Mouse (Mus musculus): ENCODE data around the gene Spef1. TPM values are rescaled to one million over a fixed set of nuclear protein-coding genes. Genes with fewer than 3 reads are reported as not detected.

The Spef1 gene
- total and polyA plus RNA-seq, 2 experiments from 2014 or later, result 0.97 to 5.2 TPM

DNA sequence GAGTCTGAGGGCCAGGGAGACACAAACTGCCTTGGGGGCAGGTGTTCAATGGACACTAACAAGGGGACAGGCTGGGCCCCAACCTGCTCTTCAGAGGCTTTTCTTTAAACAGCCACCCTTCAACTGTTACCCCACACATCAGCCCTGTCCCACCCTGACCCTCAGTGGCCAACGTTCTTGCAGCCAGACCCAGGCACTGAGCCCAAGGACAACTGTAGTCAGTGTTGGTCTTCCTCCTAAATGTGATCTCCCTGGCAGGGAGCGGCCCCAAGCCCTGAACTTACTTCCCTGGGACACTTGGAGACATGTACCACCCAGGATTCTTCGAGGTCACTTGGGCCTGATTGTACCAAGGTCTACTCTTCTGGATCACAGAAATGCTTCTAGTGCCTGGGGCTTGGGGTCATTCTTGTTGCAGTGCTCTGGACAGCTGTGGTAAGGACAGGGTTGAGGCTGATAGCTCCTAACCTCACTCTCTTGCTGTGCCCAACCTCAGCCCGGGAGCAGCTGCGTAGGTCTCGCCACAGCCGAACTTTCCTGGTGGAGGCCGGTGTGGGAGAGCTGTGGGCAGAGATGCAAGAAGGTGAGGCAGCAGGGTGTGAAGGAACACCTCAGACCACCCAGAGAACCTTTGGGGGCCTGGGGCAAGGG lies 45.6 kb downstream of the Spef1 start:
- H3K4me1 ChIP-seq (ENCODE audit: control insufficient read depth, insufficient read depth), result peaks cover 18% of the 10 kb centered on the region; the same call in 1 of the 2 replicates
- peak overlapping the region; percentile 56 for H3K27ac ChIP-seq (ENCODE audit: low read depth)
- H3K27me3 ChIP-seq (ENCODE audit: control insufficient read depth, insufficient read depth, low read length), result no peaks in the 10 kb centered on the region
- ATAC-seq (ENCODE audit: insufficient read depth, low read depth) (no peak), DNase-seq (ENCODE audit: low spot score) (peak; percentile 5)
- no peak overlapping the region for H3K4me2 ChIP-seq (ENCODE audit: low read depth, low read length)
- TF ChIP-seq CTCF (IDR thresholded peaks at IDR 0.05; ENCODE audit: low read depth) (no peak), EP300 (IDR thresholded peaks at IDR 0.05; ENCODE audit: low read depth) (no peak)
- H3K36me3 ChIP-seq (replicated peaks; ENCODE audit: control insufficient read depth, insufficient read depth, low read length), result peaks cover 32% of the 10 kb centered on the region
- H3K4me3 ChIP-seq (ENCODE audit: low read depth, low read length), result no peak overlapping the region
- H3K9me3 ChIP-seq (replicated peaks; ENCODE audit: control insufficient read depth, low read length), result no peaks in the 10 kb centered on the region
- 82% methylated on average over 8 of the region's 8 CpGs for WGBS
- no peak overlapping the region for H3K9ac ChIP-seq (replicated peaks; ENCODE audit: low read depth, low read length)

DNA sequence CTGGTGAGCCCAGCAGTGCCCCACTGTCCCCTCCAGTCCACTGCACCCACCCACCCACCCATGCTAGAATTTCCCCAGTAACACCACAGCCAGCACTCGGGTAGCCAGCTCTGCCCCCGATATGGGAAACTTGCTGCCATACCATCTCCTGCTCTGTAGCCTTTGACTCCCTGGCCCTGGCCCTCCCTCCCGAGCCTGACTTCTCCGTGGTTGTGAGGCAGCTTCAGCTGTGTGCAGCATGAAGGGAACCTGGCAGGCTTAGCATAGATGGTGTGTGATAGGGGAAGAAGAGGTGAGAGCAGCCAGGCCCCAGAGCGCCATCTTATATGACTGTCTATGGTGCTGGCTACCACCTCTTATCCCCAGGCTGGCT lies 46.6 kb downstream of the Spef1 start:
- Histone ChIP-seq H3K27me3 (ENCODE audit: control insufficient read depth, insufficient read depth, low read length) (no peaks in the 10 kb centered on the region), H3K9me3 (replicated peaks; ENCODE audit: control insufficient read depth, low read length) (no peaks in the 10 kb centered on the region), H3K4me3 (ENCODE audit: low read depth, low read length) (no peak overlapping the region), H3K9ac (replicated peaks; ENCODE audit: low read depth, low read length) (no peak overlapping the region), H3K36me3 (replicated peaks; ENCODE audit: control insufficient read depth, insufficient read depth, low read length) (peaks cover 31% of the 10 kb centered on the region), H3K27ac (ENCODE audit: low read depth) (peak overlapping the region; percentile 56), H3K4me1 (ENCODE audit: control insufficient read depth, insufficient read depth) (peaks cover 26% of the 10 kb centered on the region), H3K4me2 (ENCODE audit: low read depth, low read length) (no peak overlapping the region)
- no peak for TF ChIP-seq CTCF (IDR thresholded peaks at IDR 0.05; ENCODE audit: low read depth)
- no peak for TF ChIP-seq EP300 (IDR thresholded peaks at IDR 0.05; ENCODE audit: low read depth)
- ATAC-seq (ENCODE audit: insufficient read depth, low read depth) (no peak), DNase-seq (ENCODE audit: low spot score) (no peak)
- 34% methylated on average over 5 of the region's 5 CpGs for WGBS

DNA sequence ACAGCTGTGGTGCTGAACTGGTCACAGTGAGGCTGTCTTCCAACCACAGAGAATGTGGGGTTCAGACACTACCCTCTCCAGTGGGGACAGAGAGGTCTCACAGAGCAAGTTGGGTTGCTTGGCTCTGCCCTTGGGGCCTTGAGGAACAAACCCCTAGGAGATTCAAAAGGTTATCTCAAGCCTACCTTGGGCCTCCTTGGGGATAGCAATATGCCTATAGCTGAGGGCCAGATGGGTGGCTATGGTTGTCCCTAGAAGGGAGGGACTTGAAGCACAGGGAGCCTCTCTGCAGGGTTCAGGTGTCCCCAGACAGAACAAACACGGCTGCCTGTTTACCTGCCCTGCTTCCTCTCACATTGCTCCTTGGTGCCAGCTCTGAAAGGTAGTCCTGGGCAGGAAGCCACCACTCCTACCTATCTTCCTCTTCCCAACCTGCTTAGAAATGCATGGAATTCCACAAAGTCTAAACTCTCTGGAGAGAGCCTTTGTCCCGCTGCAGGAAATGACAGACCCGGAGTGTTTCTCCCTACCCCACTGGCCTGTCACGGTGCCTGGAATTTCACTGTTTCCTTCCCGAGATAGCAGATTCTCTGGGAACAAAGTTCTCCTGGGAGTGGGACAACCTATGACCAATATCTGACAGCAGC lies 47.1 kb downstream of the Spef1 start:
- Histone ChIP-seq H3K27ac (ENCODE audit: low read depth) (peak overlapping the region; percentile 83), H3K36me3 (replicated peaks; ENCODE audit: control insufficient read depth, insufficient read depth, low read length) (peaks cover 27% of the 10 kb centered on the region), H3K27me3 (ENCODE audit: control insufficient read depth, insufficient read depth, low read length) (no peaks in the 10 kb centered on the region), H3K9me3 (replicated peaks; ENCODE audit: control insufficient read depth, low read length) (no peaks in the 10 kb centered on the region), H3K4me2 (ENCODE audit: low read depth, low read length) (no peak overlapping the region), H3K4me3 (ENCODE audit: low read depth, low read length) (no peak overlapping the region), H3K4me1 (ENCODE audit: control insufficient read depth, insufficient read depth) (peaks cover 27% of the 10 kb centered on the region), H3K9ac (replicated peaks; ENCODE audit: low read depth, low read length) (no peak overlapping the region)
- TF ChIP-seq EP300 (IDR thresholded peaks at IDR 0.05; ENCODE audit: low read depth), result no peak
- WGBS, result 13% methylated on average over 5 of the region's 5 CpGs
- DNase-seq (ENCODE audit: low spot score), result peak; percentile 71
- ATAC-seq (ENCODE audit: insufficient read depth, low read depth), result peak; percentile 42

DNA sequence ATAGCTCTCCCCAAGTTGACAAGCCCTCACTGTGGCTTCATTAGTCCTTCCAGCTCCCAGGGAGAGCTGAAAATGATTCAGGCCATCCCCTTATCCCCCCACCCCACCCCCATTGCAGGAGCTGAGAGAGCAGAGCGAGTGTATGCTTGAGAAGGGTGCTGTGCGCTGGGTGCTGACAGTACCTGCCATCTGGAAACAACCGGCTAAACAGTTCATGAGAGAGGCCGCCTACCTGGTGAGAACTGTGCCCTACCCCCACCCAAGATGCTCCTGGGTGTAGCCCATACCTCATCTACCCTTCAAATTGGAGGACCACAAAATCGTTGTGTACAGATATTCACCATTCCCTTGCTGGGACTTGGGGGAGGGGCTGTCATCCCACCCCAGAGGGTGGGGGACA lies 47.8 kb downstream of the Spef1 start:
- WGBS, result 84% methylated on average over 5 of the region's 5 CpGs
- DNase-seq (ENCODE audit: low spot score), result peak; percentile 1
- H3K9ac ChIP-seq (replicated peaks; ENCODE audit: low read depth, low read length), result no peak overlapping the region
- peaks cover 32% of the 10 kb centered on the region for H3K4me1 ChIP-seq (ENCODE audit: control insufficient read depth, insufficient read depth)
- H3K4me2 ChIP-seq (ENCODE audit: low read depth, low read length), result no peak overlapping the region
- no peaks in the 10 kb centered on the region for H3K27me3 ChIP-seq (ENCODE audit: control insufficient read depth, insufficient read depth, low read length)
- no peaks in the 10 kb centered on the region for H3K9me3 ChIP-seq (replicated peaks; ENCODE audit: control insufficient read depth, low read length)
- ATAC-seq (ENCODE audit: insufficient read depth, low read depth), result no peak
- TF ChIP-seq CTCF (IDR thresholded peaks at IDR 0.05; ENCODE audit: low read depth) (no peak), EP300 (IDR thresholded peaks at IDR 0.05; ENCODE audit: low read depth) (no peak)
- peak overlapping the region; percentile 83 for H3K27ac ChIP-seq (ENCODE audit: low read depth)
- H3K4me3 ChIP-seq (ENCODE audit: low read depth, low read length), result no peak overlapping the region
- peaks cover 20% of the 10 kb centered on the region for H3K36me3 ChIP-seq (replicated peaks; ENCODE audit: control insufficient read depth, insufficient read depth, low read length)

DNA sequence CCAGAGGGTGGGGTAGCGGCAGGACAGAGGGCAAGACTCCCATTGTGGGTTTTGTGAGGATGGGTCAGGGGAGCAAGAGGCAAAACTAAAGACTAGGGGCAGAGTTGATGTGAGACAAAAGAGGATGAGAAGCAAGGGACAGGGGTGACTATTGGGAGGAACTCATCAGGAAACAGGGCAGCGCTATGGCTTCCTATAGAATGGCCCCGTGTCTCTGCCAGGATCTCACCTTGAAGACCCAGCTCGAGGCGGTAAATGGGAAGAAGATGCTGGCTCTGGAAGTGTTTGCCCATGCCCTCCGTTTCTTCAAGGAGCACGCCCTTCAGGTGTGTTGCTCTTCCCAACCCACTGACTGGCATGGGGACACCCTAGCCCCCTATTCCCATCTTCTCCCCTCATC lies 48.3 kb downstream of the Spef1 start:
- DNase-seq (ENCODE audit: low spot score) (no peak), ATAC-seq (ENCODE audit: insufficient read depth, low read depth) (no peak)
- Histone ChIP-seq H3K36me3 (replicated peaks; ENCODE audit: control insufficient read depth, insufficient read depth, low read length) (peaks cover 17% of the 10 kb centered on the region), H3K27me3 (ENCODE audit: control insufficient read depth, insufficient read depth, low read length) (no peaks in the 10 kb centered on the region), H3K4me2 (ENCODE audit: low read depth, low read length) (no peak overlapping the region), H3K27ac (ENCODE audit: low read depth) (peak overlapping the region; percentile 33; the same call in 1 of the 2 replicates), H3K4me1 (ENCODE audit: control insufficient read depth, insufficient read depth) (peaks cover 32% of the 10 kb centered on the region), H3K9me3 (replicated peaks; ENCODE audit: control insufficient read depth, low read length) (no peaks in the 10 kb centered on the region), H3K9ac (replicated peaks; ENCODE audit: low read depth, low read length) (no peak overlapping the region), H3K4me3 (ENCODE audit: low read depth, low read length) (no peak overlapping the region)
- no peak for TF ChIP-seq CTCF (IDR thresholded peaks at IDR 0.05; ENCODE audit: low read depth)
- TF ChIP-seq EP300 (IDR thresholded peaks at IDR 0.05; ENCODE audit: low read depth), result no peak
- WGBS, result 93% methylated on average over 7 of the region's 7 CpGs
